Mouse (Mus musculus): ENCODE measurements around the gene Ssrp1.

GRCm38 (mm10) chr2:85091325-85091724, 54.3 kb downstream of the Ssrp1 start:
- TF ChIP-seq CTCF (IDR thresholded peaks at IDR 0.05; ENCODE audit: extremely low read depth, insufficient read length, insufficient replicate concordance, low read depth, low read length), result no peak
- TF ChIP-seq POLR2A (IDR thresholded peaks at IDR 0.05; ENCODE audit: low read depth, low read length), result no peak
